ENCODE assay signal across 44 mouse cellular contexts in the genomic region with DNA sequence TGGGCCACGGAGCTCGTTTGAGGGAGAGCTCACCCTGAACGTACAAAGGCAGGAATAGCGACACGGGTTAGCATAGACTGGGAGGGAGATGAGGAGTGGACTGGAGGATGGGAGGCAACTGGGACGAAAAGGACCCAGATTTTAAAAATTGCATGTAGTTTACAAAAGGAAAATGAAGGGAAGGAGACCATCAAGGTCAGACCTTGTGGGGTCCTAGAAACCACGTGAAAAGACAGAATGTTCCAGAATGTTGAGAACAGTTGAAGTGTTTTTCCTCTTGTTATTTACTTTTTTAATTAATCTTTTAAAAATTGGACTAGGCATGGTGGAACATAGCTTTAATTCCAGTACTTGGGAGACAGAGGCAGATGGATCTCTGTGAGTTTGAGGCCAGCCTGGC. TPM values are rescaled to one million over a fixed set of nuclear protein-coding genes. Genes with fewer than 3 reads are reported as not detected.
"Had no signal": no experiment of that assay in that cellular context is flagged by ENCODE, and none has a peak within 500 bp of the region (broad histone marks: within the 10 kb centered on the region; RNA-seq: fewer than 3 reads in every experiment).

No protein-coding gene starts in this region.

- H3K27me3 ChIP-seq: heart, embryonic 12.5 days; heart, embryonic 13.5 days; heart, embryonic 15.5 days; hindbrain, embryonic 12.5 days; hindbrain, embryonic 13.5 days; hindbrain, embryonic 15.5 days; intestine, embryonic 15.5 days; kidney, embryonic 15.5 days had no signal

- H3K4me3 ChIP-seq: heart, embryonic 12.5 days; heart, embryonic 13.5 days; heart, embryonic 15.5 days; hindbrain, embryonic 10.5 days; hindbrain, embryonic 12.5 days; hindbrain, embryonic 13.5 days; hindbrain, embryonic 15.5 days; intestine, embryonic 15.5 days; kidney, embryonic 15.5 days; layer of hippocampus, adult 2 months; left cerebral cortex, adult 2 months had no signal

- DNase-seq: heart, postnatal 10 days; heart, postnatal 14 days; heart, postnatal 36 days; heart, postnatal 4 days; kidney, adult 11 months; kidney, adult 18-20 months; kidney, adult 2 months; kidney, adult 8-10 months; kidney, adult 9 months; kidney, postnatal 10 days; kidney, postnatal 14 days; kidney, postnatal 25 days; kidney, postnatal 36 days; kidney, postnatal 4 days; layer of hippocampus, adult 9-11 months; layer of hippocampus, postnatal 36 days had no signal

- H3K36me3 ChIP-seq: heart, embryonic 12.5 days; heart, embryonic 13.5 days; heart, embryonic 15.5 days; hindbrain, embryonic 12.5 days; hindbrain, embryonic 15.5 days; intestine, embryonic 15.5 days; kidney, embryonic 15.5 days had no signal

- H3K9me3 ChIP-seq: heart, embryonic 15.5 days; hindbrain, embryonic 15.5 days; intestine, embryonic 15.5 days; kidney, embryonic 15.5 days had no signal

- ATAC-seq: hindbrain, embryonic 16.5 days; hindbrain, postnatal 0 days; inflammation-experienced regulatory T-cells, adult 6 months; intestine, embryonic 15.5 days; intestine, embryonic 16.5 days; intestine, postnatal 0 days had no signal

- H3K9ac ChIP-seq: heart, embryonic 12.5 days; heart, embryonic 13.5 days; heart, embryonic 15.5 days; hindbrain, embryonic 12.5 days; hindbrain, embryonic 13.5 days; hindbrain, embryonic 14.5 days; hindbrain, embryonic 15.5 days; intestine, embryonic 15.5 days; kidney, embryonic 15.5 days had no signal

- H3K27ac ChIP-seq: heart, embryonic 13.5 days; heart, embryonic 15.5 days; hindbrain, embryonic 10.5 days; hindbrain, embryonic 12.5 days; hindbrain, embryonic 13.5 days; hindbrain, embryonic 14.5 days; hindbrain, embryonic 15.5 days; hindbrain, postnatal 0 days; intestine, embryonic 15.5 days; kidney, embryonic 15.5 days; kidney, postnatal 0 days; layer of hippocampus, adult 2 months; left cerebral cortex, adult 2 months had no signal

- H3K4me1 ChIP-seq: heart, embryonic 12.5 days; heart, embryonic 13.5 days; heart, embryonic 15.5 days; hindbrain, embryonic 12.5 days; hindbrain, embryonic 13.5 days; hindbrain, embryonic 15.5 days; intestine, embryonic 15.5 days had no signal

- H3K4me2 ChIP-seq: heart, embryonic 11.5 days; heart, embryonic 12.5 days; heart, embryonic 13.5 days; heart, embryonic 15.5 days; hindbrain, embryonic 12.5 days; hindbrain, embryonic 13.5 days; hindbrain, embryonic 14.5 days; hindbrain, embryonic 15.5 days; intestine, embryonic 15.5 days; kidney, embryonic 15.5 days had no signal

RNA-seq across cellular contexts. Expression of a gene that starts 4.7 kb away (rescaled TPM):
- total RNA-seq: heart, postnatal 10 days; heart, postnatal 14 days; heart, postnatal 25 days; heart, postnatal 36 days; hematopoietic stem cell, adult 5-6 weeks; layer of hippocampus, adult 18-20 months; layer of hippocampus, adult 2 months; layer of hippocampus, adult 8-10 months; layer of hippocampus, postnatal 14 days; layer of hippocampus, postnatal 25 days; layer of hippocampus, postnatal 36 days; left cerebral cortex, adult 2 months had no signal
- polyA plus RNA-seq: heart, embryonic 11.5 days; heart, embryonic 12.5 days; heart, postnatal 0 days; inflammation-experienced regulatory T-cells, adult 6 months; intestine, embryonic 14.5 days; intestine, embryonic 16.5 days; kidney, embryonic 14.5 days had no signal
